Mouse (Mus musculus): Measurements from ENCODE around the gene Olfr1097. TPM values are rescaled to one million over a fixed set of nuclear protein-coding genes. Genes with fewer than 3 reads are reported as not detected.

The Olfr1097 gene
- polyA plus RNA-seq (2017; shearing (Covaris generic)) = not detected

DNA sequence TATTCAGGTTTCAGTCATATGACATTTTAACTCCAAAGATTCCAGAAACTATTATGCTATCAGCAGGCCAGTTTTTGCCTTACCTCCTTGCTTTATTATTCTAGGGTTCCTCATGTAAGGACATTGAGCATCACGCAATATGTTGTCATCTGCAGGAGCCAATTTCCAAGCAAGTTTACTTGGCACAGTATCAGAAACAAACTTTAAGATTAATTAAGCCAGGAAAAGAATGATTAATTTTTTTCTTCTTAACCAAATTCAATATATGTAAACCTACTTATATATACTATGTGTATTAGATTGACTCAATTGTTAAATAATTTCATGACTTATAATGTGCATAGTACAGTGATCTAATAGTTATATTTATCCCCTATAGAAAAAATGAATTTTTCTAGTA, at the start of gene Olfr1097:
Olfr1097 (minus strand) TSS at position 101 of the 400 bp plus-strand sequence.

DNA sequence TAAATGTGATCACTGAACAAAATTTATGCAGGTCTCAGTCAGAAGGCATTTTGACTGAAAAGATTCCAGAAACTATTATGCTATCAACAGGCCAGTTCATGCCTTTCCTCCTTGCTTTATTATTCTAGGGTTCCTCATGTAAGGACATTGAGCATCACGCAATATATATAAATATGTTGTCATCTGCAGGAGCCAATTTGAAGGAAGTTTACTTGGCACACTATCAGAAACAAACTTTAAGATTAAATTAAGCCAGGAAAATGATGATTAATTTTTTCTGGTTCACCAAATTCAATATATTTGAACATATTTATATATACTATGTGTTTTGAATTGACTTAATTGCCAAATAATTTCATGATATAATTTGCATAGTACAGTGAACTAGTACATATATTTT, 32.4 kb upstream of the Olfr1097 start, which contains the start of gene Olfr1098:
Olfr1098 (minus strand) TSS at position 101 of the 400 bp plus-strand sequence.

DNA sequence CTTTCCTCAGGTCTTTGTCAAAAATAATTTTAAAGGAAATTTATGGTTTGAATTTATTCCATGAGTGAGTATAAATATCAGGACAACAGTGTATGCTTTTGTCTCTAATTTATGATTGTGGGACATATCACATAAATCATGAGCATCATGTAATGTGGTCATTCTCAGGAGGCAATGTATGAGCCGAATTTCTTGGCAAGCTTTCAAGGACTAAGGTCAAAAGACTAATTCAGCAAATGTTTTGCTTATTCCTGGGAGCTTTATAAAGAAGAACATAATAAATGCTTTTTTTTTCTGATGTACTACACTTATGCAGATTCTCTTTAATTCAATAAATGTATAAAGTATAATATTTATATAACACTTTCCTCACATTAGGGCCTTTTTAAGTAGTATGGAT, 17.3 kb downstream of the Olfr1097 start, which contains the start of gene Gm13723:
Gm13723 (minus strand) TSS at position 101 of the 400 bp plus-strand sequence.

DNA sequence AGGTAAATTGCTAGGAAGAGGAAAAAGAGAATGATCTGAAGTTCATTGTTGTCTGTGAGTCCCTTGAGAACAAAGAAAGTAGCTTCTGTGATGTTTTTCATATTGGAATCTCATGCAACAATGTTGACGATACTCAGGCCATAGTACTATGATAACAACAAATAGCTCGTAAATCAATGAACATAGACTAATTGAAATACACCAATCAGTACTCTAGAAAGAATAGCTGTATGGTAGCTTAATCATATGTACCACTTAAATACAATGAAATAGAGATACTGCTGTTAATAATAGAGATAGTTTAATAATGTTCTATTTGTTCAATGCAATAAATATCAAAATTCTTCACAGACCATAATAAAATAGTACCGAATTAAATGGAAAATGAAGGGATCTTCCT, 40.4 kb downstream of the Olfr1097 start, which contains the start of gene Olfr1095:
Olfr1095 (minus strand) TSS at position 101 of the 400 bp plus-strand sequence.

Other genes with a start within 250 kb of the Olfr1097 start
- gene Olfr1085, start 230.2 kb downstream of the Olfr1097 start, polyA plus RNA-seq (2017; shearing (Covaris generic)) = not detected
- gene Olfr1086, start 212.1 kb downstream of the Olfr1097 start, polyA plus RNA-seq (2017; shearing (Covaris generic)) = not detected
- not detected for gene Olfr1087, start 193.8 kb downstream of the Olfr1097 start, polyA plus RNA-seq (2017; shearing (Covaris generic))
- not detected for gene Olfr1089, start 158.5 kb downstream of the Olfr1097 start, polyA plus RNA-seq (2017; shearing (Covaris generic))
- not detected for gene Olfr1090, start 133.2 kb downstream of the Olfr1097 start, polyA plus RNA-seq (2017; shearing (Covaris generic))
- not detected for gene Olfr1093, start 109.7 kb downstream of the Olfr1097 start, polyA plus RNA-seq (2017; shearing (Covaris generic))
- not detected for gene Olfr141, start 82.2 kb downstream of the Olfr1097 start, polyA plus RNA-seq (2017; shearing (Covaris generic))
- gene Olfr1094, start 67.6 kb downstream of the Olfr1097 start, polyA plus RNA-seq (2017; shearing (Covaris generic)) = not detected
- gene Olfr1095, start 40.5 kb downstream of the Olfr1097 start, polyA plus RNA-seq (2017; shearing (Covaris generic)) = not detected
- gene Gm13723, start 17.4 kb downstream of the Olfr1097 start, polyA plus RNA-seq (2017; shearing (Covaris generic)) = not detected
- gene Olfr1098, start 32.3 kb upstream of the Olfr1097 start, polyA plus RNA-seq (2017; shearing (Covaris generic)) = not detected
- not detected for gene Olfr1099, start 68.5 kb upstream of the Olfr1097 start, polyA plus RNA-seq (2017; shearing (Covaris generic))
- gene Olfr1100, start 87.7 kb upstream of the Olfr1097 start, polyA plus RNA-seq (2017; shearing (Covaris generic)) = not detected
- gene Olfr1101, start 99.0 kb upstream of the Olfr1097 start, polyA plus RNA-seq (2017; shearing (Covaris generic)) = not detected
- not detected for gene Olfr1102, start 106.2 kb upstream of the Olfr1097 start, polyA plus RNA-seq (2017; shearing (Covaris generic))
- gene Olfr1104, start 134.9 kb upstream of the Olfr1097 start, polyA plus RNA-seq (2017; shearing (Covaris generic)) = not detected
- not detected for gene Olfr1105, start 144.3 kb upstream of the Olfr1097 start, polyA plus RNA-seq (2017; shearing (Covaris generic))
- not detected for gene Olfr1106, start 160.1 kb upstream of the Olfr1097 start, polyA plus RNA-seq (2017; shearing (Covaris generic))
- gene Olfr1107, start 183.6 kb upstream of the Olfr1097 start, polyA plus RNA-seq (2017; shearing (Covaris generic)) = not detected
- not detected for gene Olfr1109, start 203.8 kb upstream of the Olfr1097 start, polyA plus RNA-seq (2017; shearing (Covaris generic))
- not detected for gene Olfr259, start 222.4 kb upstream of the Olfr1097 start, polyA plus RNA-seq (2017; shearing (Covaris generic))
- not detected for gene Olfr1110, start 248.1 kb upstream of the Olfr1097 start, polyA plus RNA-seq (2017; shearing (Covaris generic))